In the genomic region with DNA sequence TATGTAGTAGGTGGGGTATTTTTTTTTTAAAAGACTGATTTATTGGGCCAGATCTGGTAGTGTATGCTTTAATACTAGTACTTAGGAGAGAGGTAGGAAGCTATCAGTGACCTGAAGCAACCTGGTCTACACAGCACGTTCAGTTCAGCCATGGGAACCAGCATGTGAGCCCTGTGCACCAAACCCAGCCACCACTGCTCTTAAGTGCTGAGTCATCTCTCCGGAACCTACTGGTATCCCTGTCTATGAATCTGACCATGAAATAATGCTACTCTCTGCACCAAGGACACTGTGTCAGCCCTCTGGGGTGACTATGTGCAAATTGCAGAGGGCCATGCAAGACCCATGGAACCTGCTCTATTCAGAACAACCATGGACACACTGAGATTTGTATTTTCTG, we compare ENCODE assay signal across 28 mouse cellular contexts. TPM values are rescaled to one million over a fixed set of nuclear protein-coding genes. Genes with fewer than 3 reads are reported as not detected.
DNase-seq lines count a peak whose midpoint lies in the region; ATAC-seq lines count a peak whose summit lies in the region.
"Had no signal": no experiment of that assay in that cellular context is flagged by ENCODE, and none has a peak within 500 bp of the region (broad histone marks: within the 10 kb centered on the region; RNA-seq: fewer than 3 reads in every experiment).

No protein-coding gene starts in this region.

- no peaks in the 10 kb centered on the region for H3K27me3 ChIP-seq in hindbrain, embryonic 12.5 days
- no peaks in the 10 kb centered on the region for H3K27me3 ChIP-seq in hindbrain, embryonic 11.5 days (ENCODE audit: control insufficient read depth, insufficient read depth, low read length)
- H3K27me3 ChIP-seq in midbrain, embryonic 10.5 days (ENCODE audit: low read depth, poor library complexity, severe bottlenecking) = no peaks in the 10 kb centered on the region
- no peaks in the 10 kb centered on the region for H3K27me3 ChIP-seq in midbrain, embryonic 16.5 days (ENCODE audit: control insufficient read depth, insufficient read depth, low read depth, low read length)
- H3K27me3 ChIP-seq: embryonic facial prominence, embryonic 12.5 days; forebrain, embryonic 15.5 days; heart, embryonic 13.5 days; limb, embryonic 13.5 days; midbrain, embryonic 15.5 days had no signal

- H3K4me2 ChIP-seq in hindbrain, embryonic 12.5 days (replicated peaks) = no peak overlapping the region
- H3K4me2 ChIP-seq in hindbrain, embryonic 11.5 days (replicated peaks; ENCODE audit: low read depth, low read length) = no peak overlapping the region
- H3K4me2 ChIP-seq in midbrain, embryonic 16.5 days (ENCODE audit: low read length) = no peak overlapping the region
- H3K4me2 ChIP-seq: embryonic facial prominence, embryonic 12.5 days; forebrain, embryonic 15.5 days; heart, embryonic 13.5 days; hindbrain, embryonic 14.5 days; limb, embryonic 13.5 days; liver, embryonic 11.5 days; midbrain, embryonic 15.5 days had no signal

- WGBS in hindbrain, embryonic 12.5 days = 83% methylated on average over 2 of the region's 2 CpGs
- 90% methylated on average over 2 of the region's 2 CpGs for WGBS in hindbrain, embryonic 11.5 days
- 80% methylated on average over 2 of the region's 2 CpGs for WGBS in midbrain, embryonic 10.5 days
- 98% methylated on average over 2 of the region's 2 CpGs for WGBS in midbrain, embryonic 16.5 days

- no peak for ATAC-seq in hindbrain, embryonic 12.5 days (ENCODE audit: low FRiP score)
- ATAC-seq in hindbrain, embryonic 11.5 days (ENCODE audit: low FRiP score) = no peak
- no peak for ATAC-seq in midbrain, embryonic 16.5 days
- ATAC-seq: activated CD4-positive, CD25-positive, alpha-beta regulatory T cell, adult 4 months; CD4-positive, CD25-positive, alpha-beta regulatory T cell, adult 4 months; forebrain, embryonic 15.5 days; intestine, postnatal 0 days; midbrain, embryonic 15.5 days had no signal

- no peak overlapping the region for H3K4me3 ChIP-seq in hindbrain, embryonic 12.5 days
- H3K4me3 ChIP-seq in hindbrain, embryonic 11.5 days (ENCODE audit: low read depth, low read length) = no peak overlapping the region
- no peak overlapping the region for H3K4me3 ChIP-seq in midbrain, embryonic 10.5 days
- H3K4me3 ChIP-seq in midbrain, embryonic 16.5 days (ENCODE audit: low read depth, low read length) = no peak overlapping the region
- H3K4me3 ChIP-seq: embryonic facial prominence, embryonic 12.5 days; forebrain, embryonic 10.5 days; forebrain, embryonic 15.5 days; heart, embryonic 13.5 days; limb, embryonic 13.5 days; midbrain, embryonic 15.5 days had no signal

- DNase-seq in adrenal gland, adult 2 months = peak; percentile 74
- DNase-seq in adrenal gland, postnatal 10 days = no peak
- no peak for DNase-seq in hindbrain, embryonic 11.5 days (ENCODE audit: low spot score)
- DNase-seq in midbrain, embryonic 10.5 days (ENCODE audit: low spot score) = no peak
- no peak for DNase-seq in ovary, adult 18-20 months (ENCODE audit: low spot score)
- DNase-seq: cerebellum, adult 8-10 months; gastrocnemius, postnatal 25 days; heart, adult 18-20 months; heart, postnatal 10 days; kidney, adult 9 months; lung, postnatal 10 days; right cerebral cortex, adult 18-20 months; spleen, adult 18-20 months; thymus, adult 2 months; thymus, postnatal 36 days had no signal

- 0 out of 2 replicates have a peak overlapping the region, but pooled peaks have one; percentile 12 for H3K27ac ChIP-seq in hindbrain, embryonic 12.5 days
- no peak overlapping the region for H3K27ac ChIP-seq in hindbrain, embryonic 11.5 days (ENCODE audit: low read depth, low read length)
- 0 out of 2 replicates have a peak overlapping the region, but pooled peaks have one; percentile 38 for H3K27ac ChIP-seq in midbrain, embryonic 10.5 days (replicated peaks)
- no peak overlapping the region for H3K27ac ChIP-seq in midbrain, embryonic 16.5 days (ENCODE audit: low read length)
- H3K27ac ChIP-seq: embryonic facial prominence, embryonic 12.5 days; forebrain, embryonic 10.5 days; forebrain, embryonic 15.5 days; heart, embryonic 13.5 days; hindbrain, embryonic 14.5 days; limb, embryonic 13.5 days; midbrain, embryonic 15.5 days had no signal

- peaks cover 73% of the 10 kb centered on the region for H3K36me3 ChIP-seq in hindbrain, embryonic 12.5 days
- peaks cover 14% of the 10 kb centered on the region; the same call in 1 of the 2 replicates for H3K36me3 ChIP-seq in hindbrain, embryonic 11.5 days (ENCODE audit: control insufficient read depth, insufficient read depth, low read length)
- H3K36me3 ChIP-seq in midbrain, embryonic 10.5 days = peaks cover 78% of the 10 kb centered on the region
- H3K36me3 ChIP-seq in midbrain, embryonic 16.5 days (ENCODE audit: control insufficient read depth, insufficient read depth, low read length) = peaks cover 56% of the 10 kb centered on the region

- H3K9ac ChIP-seq in hindbrain, embryonic 12.5 days = no peak overlapping the region
- no peak overlapping the region for H3K9ac ChIP-seq in hindbrain, embryonic 11.5 days (ENCODE audit: low read depth, low read length)
- H3K9ac ChIP-seq in midbrain, embryonic 16.5 days (ENCODE audit: low read depth, low read length) = no peak overlapping the region
- H3K9ac ChIP-seq: embryonic facial prominence, embryonic 12.5 days; forebrain, embryonic 15.5 days; hindbrain, embryonic 14.5 days; midbrain, embryonic 15.5 days had no signal

- no peaks in the 10 kb centered on the region for H3K9me3 ChIP-seq in hindbrain, embryonic 12.5 days (replicated peaks)
- no peaks in the 10 kb centered on the region for H3K9me3 ChIP-seq in hindbrain, embryonic 11.5 days (ENCODE audit: control insufficient read depth, low read length)
- H3K9me3 ChIP-seq in midbrain, embryonic 10.5 days (replicated peaks) = no peaks in the 10 kb centered on the region
- H3K9me3 ChIP-seq in midbrain, embryonic 16.5 days (replicated peaks; ENCODE audit: control insufficient read depth, low read length, poor library complexity, severe bottlenecking) = no peaks in the 10 kb centered on the region
- H3K9me3 ChIP-seq: embryonic facial prominence, embryonic 12.5 days; forebrain, embryonic 10.5 days; forebrain, embryonic 15.5 days; heart, embryonic 13.5 days; limb, embryonic 13.5 days; midbrain, embryonic 15.5 days had no signal

- H3K4me1 ChIP-seq in hindbrain, embryonic 12.5 days = peaks cover 35% of the 10 kb centered on the region
- H3K4me1 ChIP-seq in hindbrain, embryonic 11.5 days (replicated peaks; ENCODE audit: control insufficient read depth, insufficient read depth, low read length) = peaks cover 5% of the 10 kb centered on the region; the same call in 1 of the 2 replicates
- H3K4me1 ChIP-seq in midbrain, embryonic 10.5 days = peaks cover 49% of the 10 kb centered on the region
- peaks cover 16% of the 10 kb centered on the region for H3K4me1 ChIP-seq in midbrain, embryonic 16.5 days (ENCODE audit: control insufficient read depth, insufficient read depth, low read length)

RNA-seq across cellular contexts. Expression of a gene that starts 8.2 kb away (rescaled TPM):
- 1 to 10 TPM; 5.6 to 5.8 TPM for total RNA-seq in adrenal gland, adult 2 months (2021)
- polyA plus RNA-seq in adrenal gland, adult 2 months (2012; rRNA removed) = 4.2 and 4.3 TPM in 2 replicates
- total RNA-seq in adrenal gland, postnatal 10 days (2021) = 1 to 10 TPM; 4.4 to 5.5 TPM
- polyA plus RNA-seq in hindbrain, embryonic 12.5 days (2016; fragmentation: Nextera tagmentation; extraction: Ambion mirVana) = 41.4 and 43.0 TPM in 2 replicates
- polyA plus RNA-seq in hindbrain, embryonic 11.5 days (2014; fragmentation: Nextera tagmentation; extraction: Ambion mirVana) = 21.8 and 26.1 TPM in 2 replicates
- 16.7 and 22.0 TPM in 2 replicates for polyA plus RNA-seq in midbrain, embryonic 10.5 days (2016; fragmentation: Nextera tagmentation; extraction: Ambion mirVana)
- polyA plus RNA-seq in midbrain, embryonic 16.5 days (2015; fragmentation: Nextera tagmentation; extraction: Ambion mirVana) = 48.1 and 51.3 TPM in 2 replicates

RNA-seq across cellular contexts. Expression of a gene that starts 18.2 kb away (rescaled TPM):
- 100 to 1,000 TPM; 172 to 181 TPM for total RNA-seq in adrenal gland, adult 2 months (2021)
- polyA plus RNA-seq in adrenal gland, adult 2 months (2012; rRNA removed) = 118 and 132 TPM in 2 replicates
- total RNA-seq in adrenal gland, postnatal 10 days (2021) = 100 to 1,000 TPM; 298 to 353 TPM
- 43.6 and 45.8 TPM in 2 replicates for polyA plus RNA-seq in hindbrain, embryonic 12.5 days (2016; fragmentation: Nextera tagmentation; extraction: Ambion mirVana)
- polyA plus RNA-seq in hindbrain, embryonic 11.5 days (2014; fragmentation: Nextera tagmentation; extraction: Ambion mirVana) = 39.0 and 48.6 TPM in 2 replicates
- polyA plus RNA-seq in midbrain, embryonic 10.5 days (2016; fragmentation: Nextera tagmentation; extraction: Ambion mirVana) = 44.1 and 47.3 TPM in 2 replicates
- 57.4 and 57.5 TPM in 2 replicates for polyA plus RNA-seq in midbrain, embryonic 16.5 days (2015; fragmentation: Nextera tagmentation; extraction: Ambion mirVana)

Comparison
In these comparisons a context has a peak if more than half of its experiments do, and no peak if none do; other contexts are left out.
1. H3K27ac ChIP-seq: peak in hindbrain, embryonic 12.5 days (single experiment) and midbrain, embryonic 10.5 days (single experiment); none in hindbrain, embryonic 11.5 days (single experiment) and midbrain, embryonic 16.5 days (single experiment).